In genomic region chr4:133209366-133209765, GRCm38 (mm10) we compare ENCODE assay signal across 8 mouse cellular contexts. TPM values are rescaled to one million over a fixed set of nuclear protein-coding genes. Genes with fewer than 3 reads are reported as not detected.
A peak's percentile ranks its signal among the peaks of the same experiment; 100 is the strongest.
DNase-seq lines count a peak whose midpoint lies in the region; ATAC-seq and TF ChIP-seq lines count a peak whose summit lies in the region.

No protein-coding gene starts in this region.

- H3K9me3 ChIP-seq in hindbrain, embryonic 13.5 days: no peaks in the 10 kb centered on the region
- H3K9me3 ChIP-seq in lung, postnatal 0 days (ENCODE audit: low read length): no peaks in the 10 kb centered on the region
- no peaks in the 10 kb centered on the region for H3K9me3 ChIP-seq in stomach, postnatal 0 days (ENCODE audit: control insufficient read depth, low read length)

- DNase-seq in embryo, embryonic 10 days (ENCODE audit: low spot score): peak; percentile 74
- no peak for DNase-seq in embryo, embryonic 9.5 days (ENCODE audit: extremely low spot score)
- DNase-seq in right cerebral cortex, adult 18-20 months: peak; percentile 43
- no peak for DNase-seq in right cerebral cortex, postnatal 36 days (ENCODE audit: low spot score in 2 of 2)
- peak; percentile 68 for DNase-seq in cerebellum, adult 8-10 months
- DNase-seq in lung, postnatal 0 days (ENCODE audit: low spot score): peak; percentile 79
- DNase-seq in stomach, postnatal 0 days (ENCODE audit: low spot score): peak; percentile 74

- TF ChIP-seq EP300 in lung, postnatal 0 days (IDR thresholded peaks at IDR 0.05): no peak
- TF ChIP-seq EP300 in stomach, postnatal 0 days (optimal IDR thresholded peaks at IDR 0.05): no peak

- no peak overlapping the region for H3K27ac ChIP-seq in hindbrain, embryonic 13.5 days
- H3K27ac ChIP-seq in lung, postnatal 0 days (ENCODE audit: low read length): no peak overlapping the region
- no peak overlapping the region for H3K27ac ChIP-seq in stomach, postnatal 0 days (replicated peaks)

- H3K4me1 ChIP-seq in hindbrain, embryonic 13.5 days (replicated peaks): peaks cover 27% of the 10 kb centered on the region
- 0 out of 2 replicates have a peak, but pooled peaks cover 4% of the 10 kb centered on the region for H3K4me1 ChIP-seq in lung, postnatal 0 days (ENCODE audit: insufficient read depth, low read depth, low read length)
- H3K4me1 ChIP-seq in stomach, postnatal 0 days (replicated peaks; ENCODE audit: control insufficient read depth, insufficient read depth): 0 out of 2 replicates have a peak, but pooled peaks cover 3% of the 10 kb centered on the region

- no peak overlapping the region for H3K4me3 ChIP-seq in hindbrain, embryonic 13.5 days
- H3K4me3 ChIP-seq in lung, postnatal 0 days (ENCODE audit: low read depth, low read length): no peak overlapping the region
- H3K4me3 ChIP-seq in stomach, postnatal 0 days (ENCODE audit: low read depth, low read length): no peak overlapping the region

- H3K9ac ChIP-seq in hindbrain, embryonic 13.5 days: no peak overlapping the region
- no peak overlapping the region for H3K9ac ChIP-seq in lung, postnatal 0 days (replicated peaks; ENCODE audit: low read depth)
- no peak overlapping the region for H3K9ac ChIP-seq in stomach, postnatal 0 days (ENCODE audit: low read length)

- peaks cover 46% of the 10 kb centered on the region for H3K27me3 ChIP-seq in hindbrain, embryonic 13.5 days
- H3K27me3 ChIP-seq in lung, postnatal 0 days (replicated peaks; ENCODE audit: insufficient read depth, low read length): 0 out of 2 replicates have a peak, but pooled peaks cover 3% of the 10 kb centered on the region
- peaks cover 2% of the 10 kb centered on the region; the same call in 1 of the 2 replicates for H3K27me3 ChIP-seq in stomach, postnatal 0 days (ENCODE audit: control insufficient read depth, insufficient read depth, low read length)

- peak; percentile 88 for TF ChIP-seq CTCF in lung, postnatal 0 days (IDR thresholded peaks at IDR 0.05)
- TF ChIP-seq CTCF in stomach, postnatal 0 days (IDR thresholded peaks at IDR 0.05; ENCODE audit: low read depth): peak; percentile 91

- H3K4me2 ChIP-seq in hindbrain, embryonic 13.5 days: no peak overlapping the region
- no peak overlapping the region for H3K4me2 ChIP-seq in lung, postnatal 0 days (replicated peaks; ENCODE audit: low read depth, low read length)
- no peak overlapping the region for H3K4me2 ChIP-seq in stomach, postnatal 0 days (replicated peaks; ENCODE audit: low read depth)

- 6% methylated on average over 11 of the region's 11 CpGs for WGBS in hindbrain, embryonic 13.5 days
- 7% methylated on average over 11 of the region's 11 CpGs for WGBS in lung, postnatal 0 days
- 3% methylated on average over 11 of the region's 11 CpGs for WGBS in stomach, postnatal 0 days

- peak; percentile 19; the same call in 1 of the 2 replicates for ATAC-seq in hindbrain, embryonic 13.5 days (ENCODE audit: low FRiP score)
- no peak for ATAC-seq in lung, postnatal 0 days
- ATAC-seq in stomach, postnatal 0 days (ENCODE audit: low FRiP score, low TSS enrichment): peak; percentile 8; the same call in 1 of the 2 replicates

- no peaks in the 10 kb centered on the region for H3K36me3 ChIP-seq in hindbrain, embryonic 13.5 days
- H3K36me3 ChIP-seq in lung, postnatal 0 days (ENCODE audit: insufficient read depth, low read length): no peaks in the 10 kb centered on the region
- no peaks in the 10 kb centered on the region for H3K36me3 ChIP-seq in stomach, postnatal 0 days (ENCODE audit: control insufficient read depth, insufficient read depth, low read length)

RNA-seq across cellular contexts. Expression of gene Cd164l2, which starts 2.6 kb away (rescaled TPM):
- polyA plus RNA-seq in hindbrain, embryonic 13.5 days (2015; fragmentation: Nextera tagmentation; extraction: Ambion mirVana): 0.78 and 2.5 TPM in 2 replicates
- 8.7 and 10.3 TPM in 2 replicates for polyA plus RNA-seq in lung, postnatal 0 days (2015; fragmentation: Nextera tagmentation; extraction: Ambion mirVana)
- 5.3 and 6.5 TPM in 2 replicates for polyA plus RNA-seq in stomach, postnatal 0 days (2015; fragmentation: Nextera tagmentation; extraction: Ambion mirVana)

RNA-seq across cellular contexts. Expression of gene Gpr3, which starts 3.0 kb away (rescaled TPM):
- 0.52 and 1.4 TPM in 2 replicates for polyA plus RNA-seq in hindbrain, embryonic 13.5 days (2015; fragmentation: Nextera tagmentation; extraction: Ambion mirVana)
- polyA plus RNA-seq in lung, postnatal 0 days (2015; fragmentation: Nextera tagmentation; extraction: Ambion mirVana): not detected in 2 replicates
- 0.11 and 0.19 TPM in 2 replicates for polyA plus RNA-seq in stomach, postnatal 0 days (2015; fragmentation: Nextera tagmentation; extraction: Ambion mirVana)

RNA-seq across cellular contexts. Expression of gene Map3k6, which starts 31.3 kb away (rescaled TPM):
- polyA plus RNA-seq in hindbrain, embryonic 13.5 days (2015; fragmentation: Nextera tagmentation; extraction: Ambion mirVana): 1.9 and 2.0 TPM in 2 replicates
- 7.8 and 18.7 TPM in 2 replicates for polyA plus RNA-seq in lung, postnatal 0 days (2015; fragmentation: Nextera tagmentation; extraction: Ambion mirVana)
- 17.6 and 21.5 TPM in 2 replicates for polyA plus RNA-seq in stomach, postnatal 0 days (2015; fragmentation: Nextera tagmentation; extraction: Ambion mirVana)

RNA-seq across cellular contexts. Expression of gene Sytl1, which starts 53.5 kb away (rescaled TPM):
- 0.41 and 0.69 TPM in 2 replicates for polyA plus RNA-seq in hindbrain, embryonic 13.5 days (2015; fragmentation: Nextera tagmentation; extraction: Ambion mirVana)
- 3.1 and 3.3 TPM in 2 replicates for polyA plus RNA-seq in lung, postnatal 0 days (2015; fragmentation: Nextera tagmentation; extraction: Ambion mirVana)
- 93.5 and 109 TPM in 2 replicates for polyA plus RNA-seq in stomach, postnatal 0 days (2015; fragmentation: Nextera tagmentation; extraction: Ambion mirVana)

Comparison
In these comparisons a context has a peak if more than half of its experiments do, and no peak if none do; other contexts are left out.
1. DNase-seq: peak in embryo, embryonic 10 days (single experiment), right cerebral cortex, adult 18-20 months (single experiment), cerebellum, adult 8-10 months (single experiment), lung, postnatal 0 days (single experiment) and stomach, postnatal 0 days (single experiment); none in embryo, embryonic 9.5 days (single experiment) and right cerebral cortex, postnatal 36 days (0 of 2).